Mouse (Mus musculus) cerebellum, adult 8-10 months (tissue): ENCODE measurements around the gene Uso1.

Source experiments
- DNase-seq: peaks from one replicate; pipeline ENCODE4 v3.0.0; 2022

Gene Uso1

GRCm38 (mm10) chr5:92244900-92245299 lies 107.2 kb downstream of the Uso1 start:
- no peak for DNase-seq

GRCm38 (mm10) chr5:92245483-92245882 lies 107.7 kb downstream of the Uso1 start:
- no peak for DNase-seq

DNA sequence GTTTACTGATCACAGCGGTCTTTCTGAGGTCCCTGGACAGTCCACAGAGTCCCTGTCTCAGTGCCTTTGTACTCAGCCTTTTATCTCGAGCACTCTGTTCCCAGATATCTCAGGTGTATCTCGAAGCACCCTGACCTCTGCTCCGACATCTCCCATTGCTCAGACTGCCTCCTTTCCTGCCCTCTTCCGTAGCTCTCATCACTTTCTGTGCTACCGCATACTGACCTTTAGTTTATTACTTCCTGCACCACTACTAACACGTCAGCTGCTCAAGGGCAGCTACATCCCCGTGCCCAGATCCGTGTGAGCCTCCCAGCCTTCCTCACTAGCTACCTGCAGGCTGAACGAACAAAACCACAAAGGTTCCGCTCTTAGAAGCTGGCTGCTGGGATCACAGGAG lies 110.9 kb downstream of the Uso1 start:
- DNase-seq, result no peak

DNA sequence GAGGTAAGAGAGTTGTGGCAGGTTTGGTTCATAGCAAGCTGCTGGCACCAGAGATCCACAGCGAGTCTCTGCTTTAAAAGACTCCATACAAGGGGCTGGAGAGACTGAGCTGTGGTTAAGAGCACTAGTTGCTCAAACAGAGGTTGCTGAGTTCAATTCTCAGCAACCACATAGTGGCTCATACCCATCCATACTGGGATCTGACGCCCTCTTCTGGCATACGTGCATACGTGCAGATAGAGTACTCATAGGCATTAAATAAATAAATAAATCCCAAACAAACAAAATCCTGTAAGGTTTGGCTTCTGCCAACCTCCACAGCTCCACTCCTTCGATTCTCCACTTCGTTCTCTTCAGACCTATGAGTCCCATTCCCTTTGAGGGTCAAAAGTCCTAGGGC lies 114.3 kb downstream of the Uso1 start:
- DNase-seq, result no peak
